Mouse (Mus musculus) stomach, embryonic 16.5 days (tissue): ENCODE data around the gene Gm20855. TPM values are rescaled to one million over a fixed set of nuclear protein-coding genes. Genes with fewer than 3 reads are reported as not detected.
"Not testable (repeated sequence)": the region's sequence is repeated elsewhere in the genome, so short reads cannot be mapped to it uniquely, and the experiment has no call there.

Experiments used
- ATAC-seq: fragments of 200-750 bp; cut with Nextera tagmentation; 2 replicates; pipeline ENCODE4 v1.8.0; 2017; ENCODE audit warnings: moderate number of reproducible peaks, moderate TSS enrichment; ENCODE audit not compliant: insufficient read depth, low FRiP score
- H3K27ac ChIP-seq: fragments of 300-500 bp; sonication (generic); 2 replicates; pipeline ENCODE4 v1.5.1; 2014; ENCODE audit warnings: low read length
- H3K27me3 ChIP-seq: fragments of 300-500 bp; sonication (generic); 2 replicates; pipeline ENCODE4 v1.6.1; 2014; ENCODE audit warnings: low read length, control low read depth, mixed read lengths; ENCODE audit not compliant: control insufficient read depth, insufficient read depth
- H3K36me3 ChIP-seq: fragments of 300-500 bp; sonication (generic); 2 replicates; pipeline ENCODE4 v1.6.1; 2014; ENCODE audit warnings: low read length; ENCODE audit not compliant: control insufficient read depth, insufficient read depth
- H3K4me1 ChIP-seq: fragments of 300-500 bp; sonication (generic); 2 replicates; pipeline ENCODE4 v1.6.1; 2014; ENCODE audit warnings: low read length, control low read depth, mixed read lengths; ENCODE audit not compliant: control insufficient read depth, insufficient read depth
- H3K4me2 ChIP-seq: fragments of 300-500 bp; sonication (generic); 2 replicates; pipeline ENCODE4 v1.6.1; 2014; ENCODE audit warnings: low read depth, low read length, mixed read lengths
- H3K4me3 ChIP-seq: fragments of 300-500 bp; sonication (generic); replicated peaks from 2 replicates; pipeline ENCODE4 v1.5.1; 2014; ENCODE audit warnings: mild to moderate bottlenecking, low read length
- H3K9ac ChIP-seq: fragments of 300-500 bp; sonication (generic); 2 replicates; pipeline ENCODE4 v1.6.1; 2014; ENCODE audit warnings: low read length
- H3K9me3 ChIP-seq: fragments of 300-500 bp; sonication (generic); replicated peaks from 2 replicates; pipeline ENCODE4 v1.6.1; 2016; ENCODE audit warnings: low read length, control low read depth; ENCODE audit not compliant: control insufficient read depth
- WGBS: fragments of 180-500 bp; shearing (Covaris S2); extraction: QIAGEN DNeasy Blood & Tissue Kit; methylation state at CpG from one replicate; pipeline ENCODE4 v1.1.7; 2014; 5-methylcytosine and 5-hydroxymethylcytosine counted together
- polyA plus RNA-seq: library from polyadenylated mRNA; unstranded; fragments of >200 nt; fragmentation: Nextera tagmentation; extraction: Ambion mirVana; gene quantifications from 2 replicates; pipeline ENCODE4 v1.2.1, GENCODE M21; 2015

Gm20855 gene
- polyA plus RNA-seq, result not detected in 2 replicates

- H3K9me3 ChIP-seq, H3K36me3 ChIP-seq, H3K4me2 ChIP-seq, H3K4me1 ChIP-seq, H3K4me3 ChIP-seq, H3K27ac ChIP-seq, H3K9ac ChIP-seq, H3K27me3 ChIP-seq, ATAC-seq: not testable (repeated sequence)
- no CpG with 5 or more reads among the region's 6 CpGs for WGBS
Observed at GRCm38 (mm10) chrY:35131733-35132132, at the start of gene Gm20855. Gm20855 (minus strand) TSS chrY:35131833.
